Mouse (Mus musculus): ENCODE data around the gene Ms4a4b.
"Not testable (repeated sequence)": the region's sequence is repeated elsewhere in the genome, so short reads cannot be mapped to it uniquely, and the experiment has no call there.

Ms4a4b gene

GRCm38 (mm10) chr19:11486599-11486998 is 43.2 kb downstream of the Ms4a4b start:
- no peak for DNase-seq (ENCODE audit: low read depth, low spot score)

- DNase-seq (ENCODE audit: low read depth, low spot score), result no peak
These were observed 48.2 kb downstream of the Ms4a4b start for GRCm38 (mm10) chr19:11491406-11492189.

GRCm38 (mm10) chr19:11492671-11493070 is 49.3 kb downstream of the Ms4a4b start:
- no peak for DNase-seq (ENCODE audit: low read depth, low spot score)

GRCm38 (mm10) chr19:11494519-11494918 is 51.2 kb downstream of the Ms4a4b start:
- no peak for DNase-seq (ENCODE audit: low read depth, low spot score)

- no peak for DNase-seq (ENCODE audit: low read depth, low spot score)
These were observed 53.0 kb downstream of the Ms4a4b start for GRCm38 (mm10) chr19:11496361-11496760.

GRCm38 (mm10) chr19:11497300-11497699 is 53.9 kb downstream of the Ms4a4b start:
- not testable (repeated sequence) for DNase-seq (ENCODE audit: low read depth, low spot score)

GRCm38 (mm10) chr19:11500796-11501195 is 57.4 kb downstream of the Ms4a4b start:
- no peak for DNase-seq (ENCODE audit: low read depth, low spot score)

GRCm38 (mm10) chr19:11501326-11501725 is 58.0 kb downstream of the Ms4a4b start:
- DNase-seq (ENCODE audit: low read depth, low spot score), result no peak

GRCm38 (mm10) chr19:11504857-11505256 is 61.5 kb downstream of the Ms4a4b start:
- no peak for DNase-seq (ENCODE audit: low read depth, low spot score)

- DNase-seq (ENCODE audit: low read depth, low spot score), result no peak
These were observed 70.1 kb downstream of the Ms4a4b start for GRCm38 (mm10) chr19:11513458-11513857.

GRCm38 (mm10) chr19:11516246-11516645 is 72.9 kb downstream of the Ms4a4b start, which contains the start of gene Ms4a6b:
Gene Ms4a6b, plus strand, starts transcription at chr19:11516512.
- DNase-seq (ENCODE audit: low read depth, low spot score), result no peak

Data from forelimb bud, embryonic 11.5 days (tissue).